In the genomic region with DNA sequence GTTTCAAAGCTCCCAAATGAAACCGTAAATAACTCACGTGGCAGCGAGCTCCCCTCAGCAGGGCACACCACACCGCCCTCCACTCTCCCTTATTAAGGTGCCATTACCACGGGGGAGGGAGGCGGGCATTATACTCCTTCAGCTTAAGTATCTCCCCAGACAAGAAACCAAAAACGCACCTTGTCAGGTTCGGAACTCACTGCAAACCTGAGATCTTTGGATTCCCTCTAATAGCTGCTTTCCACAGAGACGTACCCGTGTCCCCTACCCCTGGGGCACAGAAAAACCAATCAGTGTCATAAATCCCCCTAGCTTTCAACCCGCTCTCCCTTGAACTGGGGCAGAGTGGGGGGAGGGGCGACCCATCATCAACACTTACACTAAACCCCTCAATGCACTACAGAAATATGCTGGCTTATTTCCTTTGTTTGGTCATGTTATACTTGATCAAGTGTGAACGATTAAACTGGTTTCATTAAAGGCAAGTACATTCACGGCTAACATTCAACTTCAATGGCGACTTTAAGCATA, we compare ENCODE assay signal across 10 mouse cellular contexts. TPM values are rescaled to one million over a fixed set of nuclear protein-coding genes. Genes with fewer than 3 reads are reported as not detected.
DNase-seq lines count a peak whose midpoint lies in the region; ATAC-seq and TF ChIP-seq lines count a peak whose summit lies in the region.
"Had no signal": no experiment of that assay in that cellular context is flagged by ENCODE, and none has a peak within 500 bp of the region (broad histone marks: within the 10 kb centered on the region; RNA-seq: fewer than 3 reads in every experiment).

No protein-coding gene starts in this region.

- H3K4me3 ChIP-seq in gastrocnemius, adult 2 months: peak overlapping the region; percentile 74
- peak overlapping the region; percentile 90 for H3K4me3 ChIP-seq in hindbrain, embryonic 13.5 days
- H3K4me3 ChIP-seq in midbrain, embryonic 14.5 days (replicated peaks; ENCODE audit: low read depth, low read length): peak overlapping the region; percentile 88

- intact Hi-C loops in gastrocnemius, adult 2 months (cut with DNase I): loop anchor here (5.0 kb wide), 1 partner anchor 517 kb away; the partner anchor contains the start of gene Edrf1

- H3K27ac ChIP-seq in gastrocnemius, adult 2 months: peak overlapping the region; percentile 93
- peak overlapping the region; percentile 30; the same call in 1 of the 2 replicates for H3K27ac ChIP-seq in hindbrain, embryonic 13.5 days
- no peak overlapping the region for H3K27ac ChIP-seq in midbrain, embryonic 14.5 days (replicated peaks; ENCODE audit: low read depth, low read length)

- peak overlapping the region; percentile 65 for H3K9ac ChIP-seq in hindbrain, embryonic 13.5 days
- H3K9ac ChIP-seq in midbrain, embryonic 14.5 days (replicated peaks; ENCODE audit: low read length): peak overlapping the region; percentile 36

- no peak for TF ChIP-seq CTCF in gastrocnemius, adult 2 months (IDR thresholded peaks at IDR 0.05)

- peaks cover 8% of the 10 kb centered on the region; the same call in 1 of the 2 replicates for H3K27me3 ChIP-seq in hindbrain, embryonic 13.5 days
- 0 out of 2 replicates have a peak, but pooled peaks cover 6% of the 10 kb centered on the region for H3K27me3 ChIP-seq in midbrain, embryonic 14.5 days (ENCODE audit: control insufficient read depth, insufficient read depth, low read length)

- no peak for DNase-seq in gastrocnemius, adult 2 months
- DNase-seq in gastrocnemius, postnatal 10 days: no peak
- DNase-seq in R1 (ENCODE audit: low read depth, low spot score): peak; percentile 58
- peak; percentile 67 for DNase-seq in midbrain, embryonic 14.5 days
- no peak for DNase-seq in urinary bladder, postnatal 36 days (ENCODE audit: low spot score in 2 of 2)
- no peak for DNase-seq in gastrocnemius, adult 18-20 months (ENCODE audit: low spot score)
- DNase-seq: cerebellum, adult 11-12 months had no signal

- H3K4me2 ChIP-seq in hindbrain, embryonic 13.5 days: peak overlapping the region; percentile 99
- peak overlapping the region; percentile 99 for H3K4me2 ChIP-seq in midbrain, embryonic 14.5 days (ENCODE audit: low read length)

- 4% methylated on average over 15 of the region's 15 CpGs for WGBS in hindbrain, embryonic 13.5 days
- 3% methylated on average over 15 of the region's 15 CpGs for WGBS in midbrain, embryonic 14.5 days

- no peak for ATAC-seq in hindbrain, embryonic 13.5 days (ENCODE audit: low FRiP score)
- ATAC-seq in midbrain, embryonic 14.5 days (ENCODE audit: low FRiP score, low TSS enrichment): no peak
- ATAC-seq in CD4-positive, CD25-positive, alpha-beta regulatory T cell, adult 4 months: no peak

- H3K4me1 ChIP-seq in hindbrain, embryonic 13.5 days (replicated peaks): peaks cover 65% of the 10 kb centered on the region
- H3K4me1 ChIP-seq in midbrain, embryonic 14.5 days (ENCODE audit: control insufficient read depth, insufficient read depth, low read length): peaks cover 43% of the 10 kb centered on the region

- H3K36me3 ChIP-seq in hindbrain, embryonic 13.5 days: no peaks in the 10 kb centered on the region
- no peaks in the 10 kb centered on the region for H3K36me3 ChIP-seq in midbrain, embryonic 14.5 days (ENCODE audit: control insufficient read depth, insufficient read depth, low read length)

- H3K9me3 ChIP-seq in hindbrain, embryonic 13.5 days: no peaks in the 10 kb centered on the region
- no peaks in the 10 kb centered on the region for H3K9me3 ChIP-seq in midbrain, embryonic 14.5 days (ENCODE audit: control insufficient read depth, low read length)

RNA-seq across cellular contexts. Expression of gene Fgfr2, which starts 2.9 kb away (rescaled TPM):
- under 1 TPM; 0.15 to 0.33 TPM for total RNA-seq in gastrocnemius, adult 2 months (2021)
- 1 to 10 TPM; 3.0 to 6.1 TPM for total RNA-seq in gastrocnemius, postnatal 10 days (2021)
- polyA plus RNA-seq in hindbrain, embryonic 13.5 days (2015; fragmentation: Nextera tagmentation; extraction: Ambion mirVana): 26.3 and 33.9 TPM in 2 replicates
- polyA plus RNA-seq in midbrain, embryonic 14.5 days (2014; fragmentation: Nextera tagmentation; extraction: Ambion mirVana): 15.4 and 28.1 TPM in 2 replicates
- not detected for polyA plus RNA-seq in CD4-positive, CD25-positive, alpha-beta regulatory T cell, adult 4 months (2017; shearing (Covaris generic))
- total RNA-seq in gastrocnemius, adult 18-20 months (2021): under 1 TPM; 0.43 to 0.88 TPM
- total RNA-seq: megakaryocyte-erythroid progenitor cell, adult 5-6 weeks had no signal

RNA-seq across cellular contexts. Expression of gene Ctbp2, which starts 3.9 kb away (rescaled TPM):
- total RNA-seq in gastrocnemius, adult 2 months (2021): 10 to 100 TPM; 18.7 to 23.0 TPM
- total RNA-seq in gastrocnemius, postnatal 10 days (2021): 10 to 100 TPM; 33.8 to 40.9 TPM
- polyA plus RNA-seq in hindbrain, embryonic 13.5 days (2015; fragmentation: Nextera tagmentation; extraction: Ambion mirVana): 82.8 and 85.6 TPM in 2 replicates
- polyA plus RNA-seq in midbrain, embryonic 14.5 days (2014; fragmentation: Nextera tagmentation; extraction: Ambion mirVana): 59.2 and 75.2 TPM in 2 replicates
- polyA plus RNA-seq in CD4-positive, CD25-positive, alpha-beta regulatory T cell, adult 4 months (2017; shearing (Covaris generic)): 1 to 10 TPM; 7.8 to 8.2 TPM
- 10 to 100 TPM; 17.7 to 21.8 TPM for total RNA-seq in gastrocnemius, adult 18-20 months (2021)

Comparison
In these comparisons a context has a peak if more than half of its experiments do, and no peak if none do; other contexts are left out.
1. DNase-seq: peak in R1 (single experiment) and midbrain, embryonic 14.5 days (single experiment); none in gastrocnemius, adult 2 months (single experiment), gastrocnemius, postnatal 10 days (single experiment), urinary bladder, postnatal 36 days (0 of 2) and gastrocnemius, adult 18-20 months (single experiment).
2. Peak in every context shown above with its lines, with median percentiles within 50 percentile points of each other: H3K4me3 ChIP-seq.